In the genomic region with DNA sequence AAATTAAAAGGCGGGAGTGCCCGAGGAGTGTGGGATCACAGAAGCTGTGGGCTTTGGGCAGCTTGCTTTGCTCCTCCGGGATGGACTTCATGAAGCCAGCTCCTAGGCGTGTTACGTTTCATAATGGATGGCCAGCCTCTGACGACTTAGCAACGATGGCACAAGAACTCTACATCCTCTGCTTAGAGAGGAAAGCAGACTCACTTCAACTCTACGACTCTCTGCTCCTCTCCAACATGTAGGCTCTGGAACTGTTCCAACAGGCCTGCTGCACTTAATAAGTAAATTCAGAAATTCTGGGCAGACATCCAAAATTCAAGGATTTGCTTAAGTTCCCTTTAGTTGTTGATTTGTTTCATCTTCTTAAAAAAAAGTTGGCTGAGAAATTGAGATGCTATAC, we compare ENCODE assay signal across 8 mouse cellular contexts.
A peak's percentile ranks its signal among the peaks of the same experiment; 100 is the strongest.
DNase-seq lines count a peak whose midpoint lies in the region; ATAC-seq and TF ChIP-seq lines count a peak whose summit lies in the region.

No protein-coding gene starts in this region.

- no peak overlapping the region for H3K4me3 ChIP-seq in lung, embryonic 14.5 days (ENCODE audit: low read depth, low read length)
- no peak overlapping the region for H3K4me3 ChIP-seq in midbrain, embryonic 15.5 days

- WGBS in lung, embryonic 14.5 days: 25% methylated on average over 8 of the region's 8 CpGs
- 67% methylated on average over 8 of the region's 8 CpGs for WGBS in midbrain, embryonic 15.5 days

- ATAC-seq in lung, embryonic 14.5 days (ENCODE audit: insufficient read depth): peak; percentile 93
- no peak for ATAC-seq in midbrain, embryonic 15.5 days (replicated peaks)

- no peaks in the 10 kb centered on the region for H3K36me3 ChIP-seq in lung, embryonic 14.5 days (ENCODE audit: insufficient read depth)
- no peaks in the 10 kb centered on the region for H3K36me3 ChIP-seq in midbrain, embryonic 15.5 days (replicated peaks)

- peaks cover 14% of the 10 kb centered on the region for H3K4me1 ChIP-seq in lung, embryonic 14.5 days (ENCODE audit: insufficient read depth)
- H3K4me1 ChIP-seq in midbrain, embryonic 15.5 days: no peaks in the 10 kb centered on the region

- DNase-seq in embryo, embryonic 11.5 days (ENCODE audit: low read depth, low spot score): peak; percentile 9
- no peak for DNase-seq in embryo, embryonic 11 days
- peak; percentile 26 for DNase-seq in layer of hippocampus, adult 9-10 months (ENCODE audit: low spot score)
- no peak for DNase-seq in layer of hippocampus, postnatal 25 days (ENCODE audit: extremely low spot score in 1 of 2, low spot score in 1 of 2)
- DNase-seq in brain, embryonic 18.5 days (ENCODE audit: low read depth, low spot score): peak; percentile 56
- DNase-seq in lung, embryonic 14.5 days: peak; percentile 100
- DNase-seq in spleen, postnatal 10 days (ENCODE audit: low spot score in 2 of 2): no peak

- H3K27me3 ChIP-seq in lung, embryonic 14.5 days (ENCODE audit: insufficient read depth, low read length): no peaks in the 10 kb centered on the region
- H3K27me3 ChIP-seq in midbrain, embryonic 15.5 days (replicated peaks): no peaks in the 10 kb centered on the region

- peak overlapping the region; percentile 78 for H3K27ac ChIP-seq in lung, embryonic 14.5 days (ENCODE audit: low read depth)
- H3K27ac ChIP-seq in midbrain, embryonic 15.5 days: no peak overlapping the region

- H3K4me2 ChIP-seq in lung, embryonic 14.5 days: peak overlapping the region; percentile 46
- H3K4me2 ChIP-seq in midbrain, embryonic 15.5 days: no peak overlapping the region

- H3K9ac ChIP-seq in lung, embryonic 14.5 days: no peak overlapping the region
- H3K9ac ChIP-seq in midbrain, embryonic 15.5 days: no peak overlapping the region

- TF ChIP-seq CTCF in lung, embryonic 14.5 days (IDR thresholded peaks at IDR 0.05; ENCODE audit: low read depth): no peak

- no peaks in the 10 kb centered on the region for H3K9me3 ChIP-seq in lung, embryonic 14.5 days (ENCODE audit: low read depth, low read length)
- no peaks in the 10 kb centered on the region for H3K9me3 ChIP-seq in midbrain, embryonic 15.5 days

Comparison
In these comparisons a context has a peak if more than half of its experiments do, and no peak if none do; other contexts are left out.
1. DNase-seq: peak in embryo, embryonic 11.5 days (single experiment), layer of hippocampus, adult 9-10 months (single experiment), brain, embryonic 18.5 days (single experiment) and lung, embryonic 14.5 days (single experiment); none in embryo, embryonic 11 days (single experiment), layer of hippocampus, postnatal 25 days (0 of 2) and spleen, postnatal 10 days (0 of 2).